Mouse (Mus musculus) macrophage (primary cell): Measurements from ENCODE around the gene Adra2a. TPM values are rescaled to one million over a fixed set of nuclear protein-coding genes. Genes with fewer than 3 reads are reported as not detected.

Experiments
- H3K27ac ChIP-seq: fragments of 350-480 bp; formaldehyde crosslinking; 2 replicates; pipeline ENCODE4 v1.9.0; 2021
- H3K36me3 ChIP-seq: fragments of 350-480 bp; formaldehyde crosslinking; 2 replicates; pipeline ENCODE4 v1.9.0; 2021; ENCODE audit errors: inconsistent target
- H3K4me3 ChIP-seq: fragments of 350-480 bp; formaldehyde crosslinking; 2 replicates; pipeline ENCODE4 v1.9.0; 2021; ENCODE audit errors: inconsistent target
- H3K79me2 ChIP-seq: fragments of 350-480 bp; formaldehyde crosslinking; 2 replicates; pipeline ENCODE4 v1.9.0; 2021; ENCODE audit errors: inconsistent target
- WGBS: methylation state at CpG from one replicate; pipeline ENCODE4 v1.1.7; 2026; ENCODE audit warnings: inconsistent platforms; ENCODE audit not compliant: missing documents; 5-methylcytosine and 5-hydroxymethylcytosine counted together
- polyA plus RNA-seq: library from polyadenylated mRNA; stranded (reverse); fragments of 250-400 nt; gene quantifications from 3 replicates; pipeline ENCODE4 v1.2.4, GENCODE M21; 2018; ENCODE audit warnings: inconsistent platforms

Gene Adra2a
- polyA plus RNA-seq, 1 experiment from 2014 or later, result not detected

- no peaks in the 10 kb centered on the region for H3K79me2 ChIP-seq
- no peaks in the 10 kb centered on the region for H3K36me3 ChIP-seq
- 28% methylated on average over 13 of the region's 13 CpGs for WGBS
- no peak overlapping the region for H3K4me3 ChIP-seq
- no peak overlapping the region for H3K27ac ChIP-seq
Measured at GRCm38 (mm10) chr19:54048161-54048885, 4.4 kb downstream of the Adra2a start.

- Histone ChIP-seq H3K4me3 (no peak overlapping the region), H3K79me2 (no peaks in the 10 kb centered on the region), H3K27ac (no peak overlapping the region), H3K36me3 (no peaks in the 10 kb centered on the region)
- 77% methylated on average over 4 of the region's 4 CpGs for WGBS
Measured at GRCm38 (mm10) chr19:54051651-54052050, 7.7 kb downstream of the Adra2a start.

GRCm38 (mm10) chr19:54055845-54056244 lies 11.9 kb downstream of the Adra2a start:
- Histone ChIP-seq H3K36me3 (no peaks in the 10 kb centered on the region), H3K27ac (no peak overlapping the region), H3K4me3 (no peak overlapping the region), H3K79me2 (no peaks in the 10 kb centered on the region)
- 88% methylated on average over 5 of the region's 5 CpGs for WGBS

- WGBS, result 81% methylated on average over 7 of the region's 7 CpGs
- Histone ChIP-seq H3K79me2 (no peaks in the 10 kb centered on the region), H3K36me3 (no peaks in the 10 kb centered on the region), H3K4me3 (no peak overlapping the region), H3K27ac (no peak overlapping the region)
Measured at GRCm38 (mm10) chr19:54068447-54068846, 24.5 kb downstream of the Adra2a start.

- no peak overlapping the region for H3K27ac ChIP-seq
- H3K4me3 ChIP-seq, result no peak overlapping the region
- WGBS, result 75% methylated on average over 5 of the region's 5 CpGs
- no peaks in the 10 kb centered on the region for H3K79me2 ChIP-seq
- no peaks in the 10 kb centered on the region for H3K36me3 ChIP-seq
Measured at GRCm38 (mm10) chr19:54070521-54070920, 26.6 kb downstream of the Adra2a start.

- no peak overlapping the region for H3K27ac ChIP-seq
- 73% methylated on average over 5 of the region's 5 CpGs for WGBS
- no peak overlapping the region for H3K4me3 ChIP-seq
- no peaks in the 10 kb centered on the region for H3K36me3 ChIP-seq
- H3K79me2 ChIP-seq, result no peaks in the 10 kb centered on the region
Measured at GRCm38 (mm10) chr19:54072233-54072800, 28.4 kb downstream of the Adra2a start.

GRCm38 (mm10) chr19:54076362-54077349 lies 32.7 kb downstream of the Adra2a start:
- 69% methylated on average over 10 of the region's 10 CpGs for WGBS
- Histone ChIP-seq H3K27ac (no peak overlapping the region), H3K4me3 (no peak overlapping the region), H3K79me2 (no peaks in the 10 kb centered on the region), H3K36me3 (no peaks in the 10 kb centered on the region)

GRCm38 (mm10) chr19:54081303-54081702 lies 37.4 kb downstream of the Adra2a start:
- Histone ChIP-seq H3K79me2 (no peaks in the 10 kb centered on the region), H3K4me3 (no peak overlapping the region), H3K36me3 (no peaks in the 10 kb centered on the region), H3K27ac (no peak overlapping the region)
- 90% methylated on average over 9 of the region's 9 CpGs for WGBS

GRCm38 (mm10) chr19:54081716-54082165 lies 37.8 kb downstream of the Adra2a start:
- no peak overlapping the region for H3K27ac ChIP-seq
- no peak overlapping the region for H3K4me3 ChIP-seq
- H3K36me3 ChIP-seq, result no peaks in the 10 kb centered on the region
- no peaks in the 10 kb centered on the region for H3K79me2 ChIP-seq
- 94% methylated on average over 8 of the region's 9 CpGs for WGBS

- 17% methylated on average over 10 of the region's 10 CpGs for WGBS
- Histone ChIP-seq H3K4me3 (no peak overlapping the region), H3K79me2 (no peaks in the 10 kb centered on the region), H3K27ac (no peak overlapping the region), H3K36me3 (no peaks in the 10 kb centered on the region)
Measured at GRCm38 (mm10) chr19:54087319-54087718, 43.4 kb downstream of the Adra2a start.

GRCm38 (mm10) chr19:54093599-54093998 lies 49.6 kb downstream of the Adra2a start:
- WGBS, result 91% methylated on average over 3 of the region's 3 CpGs
- Histone ChIP-seq H3K4me3 (no peak overlapping the region), H3K27ac (no peak overlapping the region), H3K36me3 (no peaks in the 10 kb centered on the region), H3K79me2 (no peaks in the 10 kb centered on the region)

- Histone ChIP-seq H3K4me3 (no peak overlapping the region), H3K36me3 (no peaks in the 10 kb centered on the region), H3K27ac (no peak overlapping the region), H3K79me2 (no peaks in the 10 kb centered on the region)
- 79% methylated on average over 5 of the region's 5 CpGs for WGBS
Measured at GRCm38 (mm10) chr19:54095716-54096115, 51.8 kb downstream of the Adra2a start.

GRCm38 (mm10) chr19:54098367-54098766 lies 54.4 kb downstream of the Adra2a start:
- Histone ChIP-seq H3K4me3 (no peak overlapping the region), H3K27ac (no peak overlapping the region), H3K36me3 (no peaks in the 10 kb centered on the region), H3K79me2 (no peaks in the 10 kb centered on the region)
- 86% methylated on average over 3 of the region's 3 CpGs for WGBS
